Mouse (Mus musculus) kidney, postnatal 0 days (tissue): Measurements from ENCODE around the gene Igfbp5. TPM values are rescaled to one million over a fixed set of nuclear protein-coding genes. Genes with fewer than 3 reads are reported as not detected.

Experiments
- ATAC-seq: fragments of 200-750 bp; cut with Nextera tagmentation; replicated peaks from 2 replicates; pipeline ENCODE4 v1.8.0; 2017; ENCODE audit warnings: low read depth, moderate number of reproducible peaks, moderate TSS enrichment, moderate library complexity; ENCODE audit not compliant: low FRiP score
- DNase-seq: peaks from one replicate; pipeline ENCODE4 v3.0.0-alpha.2; 2016; ENCODE audit warnings: low spot score
- H3K27ac ChIP-seq: fragments of 300-500 bp; sonication (generic); 2 replicates; pipeline ENCODE4 v1.5.1; 2014; ENCODE audit warnings: mild to moderate bottlenecking
- H3K27me3 ChIP-seq: fragments of 300-500 bp; sonication (generic); 2 replicates; pipeline ENCODE4 v1.6.1; 2014; ENCODE audit warnings: low read length, mixed read lengths; ENCODE audit not compliant: insufficient read depth
- H3K36me3 ChIP-seq: fragments of 300-500 bp; sonication (generic); 2 replicates; pipeline ENCODE4 v1.6.1; 2014; ENCODE audit warnings: low read length, mixed read lengths; ENCODE audit not compliant: insufficient read depth
- H3K4me1 ChIP-seq: fragments of 300-500 bp; sonication (generic); replicated peaks from 2 replicates; pipeline ENCODE4 v1.6.1; 2014; ENCODE audit warnings: antibody characterized with exemption, low read length, mixed read lengths; ENCODE audit not compliant: insufficient read depth
- H3K4me2 ChIP-seq: fragments of 300-500 bp; sonication (generic); 2 replicates; pipeline ENCODE4 v1.6.1; 2014; ENCODE audit warnings: mild to moderate bottlenecking, low read length, moderate library complexity, mixed read lengths
- H3K4me3 ChIP-seq: fragments of 300-500 bp; sonication (generic); replicated peaks from 2 replicates; pipeline ENCODE4 v1.5.1; 2014; ENCODE audit warnings: low read depth, low read length
- H3K9ac ChIP-seq: fragments of 300-500 bp; sonication (generic); 2 replicates; pipeline ENCODE4 v1.6.1; 2014; ENCODE audit warnings: low read depth, low read length
- H3K9me3 ChIP-seq: fragments of 300-500 bp; sonication (generic); replicated peaks from 2 replicates; pipeline ENCODE4 v1.6.1; 2016; ENCODE audit warnings: low read length, inconsistent platforms, mixed read lengths
- CTCF ChIP-seq: IDR thresholded peaks from 2 replicates; pipeline ENCODE4 v1.5.1; 2016; ENCODE audit warnings: antibody characterized with exemption, low read depth, mild to moderate bottlenecking, moderate library complexity
- WGBS: fragments of 180-500 bp; shearing (Covaris S2); extraction: QIAGEN DNeasy Blood & Tissue Kit; methylation state at CpG from one replicate; pipeline ENCODE4 v1.1.7; 2014; 5-methylcytosine and 5-hydroxymethylcytosine counted together
- polyA plus RNA-seq: library from polyadenylated mRNA; unstranded; fragments of >200 nt; fragmentation: Nextera tagmentation; extraction: Ambion mirVana; gene quantifications from 2 replicates; pipeline ENCODE4 v1.2.1, GENCODE M21; 2015

The Igfbp5 gene
- polyA plus RNA-seq = 87.7 and 95.0 TPM in 2 replicates

DNA sequence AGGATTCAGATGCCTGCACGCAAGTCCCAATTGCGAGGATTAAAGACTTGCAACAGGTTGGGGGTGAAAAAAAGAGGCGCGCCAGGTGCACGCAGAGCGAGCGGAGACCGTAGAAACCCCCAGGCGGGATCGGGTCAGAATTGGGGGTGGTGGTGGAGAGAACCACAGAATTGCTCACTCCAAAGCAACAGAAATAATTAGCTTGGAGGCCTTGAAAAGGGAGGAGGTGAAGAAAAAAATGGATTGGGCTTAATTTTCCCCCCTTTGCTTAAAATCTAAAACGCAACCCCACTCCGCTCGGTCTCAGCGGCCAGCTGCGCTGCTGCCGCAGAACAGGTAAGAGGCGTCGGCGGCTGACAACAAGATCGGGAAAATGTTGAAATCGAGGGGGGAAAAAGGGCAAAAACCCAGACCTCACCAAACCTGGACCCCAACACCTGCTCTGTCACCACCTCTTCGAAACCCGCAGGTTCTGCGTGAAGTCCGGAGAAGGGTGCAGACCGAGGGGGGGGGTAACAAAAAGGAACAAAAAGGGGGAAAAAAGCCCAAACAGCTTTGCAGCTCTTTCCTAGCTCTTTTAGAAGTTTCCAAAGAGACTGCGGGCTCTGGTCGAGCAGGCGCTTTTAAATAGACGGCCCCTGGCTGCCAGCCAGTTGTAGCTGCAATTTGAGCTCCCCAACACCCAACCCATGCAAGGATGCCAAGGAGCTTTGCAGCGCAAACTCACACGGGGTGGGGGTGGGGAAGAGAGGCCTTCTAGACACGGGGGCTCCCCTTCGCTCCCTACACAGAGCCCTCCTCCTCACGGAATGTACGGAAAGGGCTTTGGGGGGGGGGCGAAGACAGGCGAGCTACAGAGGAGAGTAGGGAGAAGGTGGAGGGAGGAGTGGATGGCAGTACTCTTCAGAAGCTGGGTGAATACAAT, at the start of gene Igfbp5:
TSS of gene Igfbp5 (minus strand) at position 598 of the 925 bp plus-strand sequence.
- H3K36me3 ChIP-seq = no peaks in the 10 kb centered on the region
- peaks cover 15% of the 10 kb centered on the region for H3K4me1 ChIP-seq
- ATAC-seq (peak; percentile 12; the same call in 1 of the 2 replicates), DNase-seq (peak; percentile 92)
- WGBS = under 1% methylated on average over 38 of the region's 38 CpGs
- H3K27ac ChIP-seq = peak within 1 kb of the TSS; percentile 86
- TF ChIP-seq CTCF = no peak; the same call in 1 of the 2 replicates
- no peaks in the 10 kb centered on the region for H3K9me3 ChIP-seq
- peak within 1 kb of the TSS; percentile 91 for H3K4me2 ChIP-seq
- no peaks in the 10 kb centered on the region for H3K27me3 ChIP-seq
- H3K4me3 ChIP-seq = peak within 1 kb of the TSS; percentile 65
- H3K9ac ChIP-seq = peak within 1 kb of the TSS; percentile 77

DNA sequence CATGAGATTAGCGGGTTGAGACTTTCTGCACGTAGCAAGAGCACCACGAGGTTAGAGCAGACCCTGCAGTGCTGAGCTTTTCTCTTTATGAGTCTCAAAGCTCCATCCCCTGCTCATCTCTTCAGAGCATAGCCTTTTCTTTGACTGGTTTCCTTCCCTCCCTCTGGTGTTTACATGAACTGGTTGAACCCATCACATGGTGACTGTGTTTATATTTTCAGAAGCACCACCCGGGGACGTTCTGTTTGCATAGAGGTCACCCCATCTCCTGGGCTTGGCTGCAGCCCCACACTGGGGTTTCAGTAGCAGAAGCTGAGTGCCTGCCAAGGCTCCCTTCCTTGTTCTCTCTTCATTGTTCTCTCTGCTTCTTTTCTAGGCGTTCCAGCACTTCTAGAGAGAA, 40.1 kb upstream of the Igfbp5 start:
- Histone ChIP-seq H3K9me3 (no peaks in the 10 kb centered on the region), H3K27ac (0 out of 2 replicates have a peak overlapping the region, but pooled peaks have one; percentile 3), H3K36me3 (no peaks in the 10 kb centered on the region), H3K9ac (no peak overlapping the region), H3K27me3 (no peaks in the 10 kb centered on the region), H3K4me2 (no peak overlapping the region), H3K4me3 (no peak overlapping the region), H3K4me1 (no peaks in the 10 kb centered on the region)
- ATAC-seq = peak; percentile 36; the same call in 1 of the 2 replicates
- peak; percentile 77 for DNase-seq
- WGBS = 34% methylated on average over 6 of the region's 6 CpGs
- TF ChIP-seq CTCF = no peak

DNA sequence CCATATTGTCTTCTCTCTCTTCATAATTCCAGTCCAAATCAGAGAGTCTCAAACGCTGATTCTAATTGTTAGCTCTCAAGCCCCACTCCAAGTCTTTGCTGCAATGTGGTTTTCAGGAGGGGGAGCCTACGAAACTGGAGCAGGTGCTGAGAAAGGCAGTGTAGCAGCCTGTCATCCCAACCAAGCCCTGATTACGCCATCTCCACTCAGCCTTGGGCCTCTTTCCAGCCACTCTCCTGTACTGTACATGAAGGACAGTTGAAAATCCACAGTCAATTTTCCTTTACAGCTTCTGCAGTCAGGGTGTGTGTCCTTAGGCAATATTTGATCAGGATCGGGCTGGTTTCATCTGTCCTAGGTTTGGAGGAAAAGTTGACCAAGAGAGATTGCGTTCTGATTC, 38.4 kb upstream of the Igfbp5 start:
- H3K9me3 ChIP-seq = no peaks in the 10 kb centered on the region
- no peaks in the 10 kb centered on the region for H3K4me1 ChIP-seq
- H3K4me3 ChIP-seq = no peak overlapping the region
- DNase-seq = no peak
- H3K27ac ChIP-seq = no peak overlapping the region
- no peaks in the 10 kb centered on the region for H3K27me3 ChIP-seq
- H3K4me2 ChIP-seq = no peak overlapping the region
- no peak for ATAC-seq
- no peaks in the 10 kb centered on the region for H3K36me3 ChIP-seq
- no peak for TF ChIP-seq CTCF
- 92% methylated on average over 5 of the region's 5 CpGs for WGBS
- H3K9ac ChIP-seq = no peak overlapping the region

DNA sequence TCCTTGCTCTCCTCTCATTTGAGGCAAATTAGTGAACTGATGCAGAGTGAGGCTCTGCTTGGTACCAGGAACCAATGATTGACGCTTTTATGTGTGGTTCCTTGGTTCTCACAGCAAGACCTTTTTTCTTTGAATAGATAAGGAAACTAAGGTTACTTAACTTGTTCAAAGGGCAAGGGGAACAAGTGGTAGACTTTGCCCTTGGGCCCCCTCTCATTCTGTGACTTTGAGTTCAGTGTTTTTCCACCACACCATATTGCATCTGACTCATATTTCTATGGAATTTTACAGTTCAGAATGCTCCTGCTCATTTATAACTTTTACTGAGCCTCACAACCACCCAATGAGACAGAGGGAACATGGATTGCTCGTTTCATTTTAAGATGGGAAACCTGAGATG, 21.1 kb upstream of the Igfbp5 start:
- Histone ChIP-seq H3K4me1 (no peaks in the 10 kb centered on the region), H3K4me2 (no peak overlapping the region), H3K9ac (no peak overlapping the region), H3K4me3 (no peak overlapping the region), H3K36me3 (no peaks in the 10 kb centered on the region), H3K27me3 (no peaks in the 10 kb centered on the region), H3K9me3 (no peaks in the 10 kb centered on the region), H3K27ac (no peak overlapping the region)
- WGBS = 67% methylated on average over 2 of the region's 2 CpGs
- TF ChIP-seq CTCF = no peak
- DNase-seq (no peak), ATAC-seq (no peak)

DNA sequence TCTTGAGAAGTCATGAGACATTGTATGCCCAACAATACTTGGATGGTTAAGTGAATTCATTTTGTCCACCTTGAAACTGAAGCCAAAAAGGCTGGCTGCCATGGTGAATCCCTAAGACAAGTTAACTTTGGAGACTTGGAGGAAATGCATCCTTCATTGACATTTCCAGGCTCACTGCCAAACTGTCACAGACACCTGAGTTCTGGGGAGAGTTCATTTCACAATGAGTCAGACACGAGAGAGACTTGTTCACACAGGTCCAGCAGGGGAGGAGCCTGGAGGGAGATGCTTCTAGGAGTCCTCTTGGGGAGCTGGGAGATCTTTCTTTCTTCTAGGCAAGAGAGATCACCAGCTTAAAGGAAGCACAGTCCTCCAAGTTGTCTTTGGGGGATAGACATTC, 13.2 kb upstream of the Igfbp5 start:
- H3K4me2 ChIP-seq = no peak overlapping the region
- H3K9ac ChIP-seq = no peak overlapping the region
- no peak for TF ChIP-seq CTCF
- H3K27me3 ChIP-seq = no peaks in the 10 kb centered on the region
- H3K4me1 ChIP-seq = no peaks in the 10 kb centered on the region
- WGBS = 15% methylated on average over 1 of the region's 1 CpGs
- no peak for ATAC-seq
- H3K27ac ChIP-seq = no peak overlapping the region
- no peaks in the 10 kb centered on the region for H3K36me3 ChIP-seq
- no peak overlapping the region for H3K4me3 ChIP-seq
- H3K9me3 ChIP-seq = no peaks in the 10 kb centered on the region
- DNase-seq = no peak

DNA sequence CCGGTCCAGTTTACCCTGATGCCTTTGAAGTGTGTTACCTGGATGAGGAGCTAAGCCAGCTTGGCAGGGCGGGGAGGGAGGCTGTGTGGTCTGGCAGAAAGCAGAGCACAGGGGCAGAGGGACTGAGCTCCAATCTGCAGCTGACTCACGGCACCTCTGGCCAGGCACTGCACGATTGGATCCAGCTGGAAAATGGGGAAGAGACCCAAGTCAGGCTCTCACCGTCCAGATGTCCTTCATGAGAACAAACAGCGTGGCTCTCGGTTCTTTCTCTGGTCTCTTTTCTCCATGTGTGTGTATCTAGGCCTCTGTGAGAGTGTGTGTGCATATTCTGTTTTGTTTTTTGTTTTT, 11.1 kb upstream of the Igfbp5 start:
- ATAC-seq (no peak; the same call in 1 of the 2 replicates), DNase-seq (peak; percentile 59)
- no peaks in the 10 kb centered on the region for H3K9me3 ChIP-seq
- H3K4me1 ChIP-seq = no peaks in the 10 kb centered on the region
- no peak overlapping the region for H3K27ac ChIP-seq
- H3K27me3 ChIP-seq = no peaks in the 10 kb centered on the region
- H3K36me3 ChIP-seq = no peaks in the 10 kb centered on the region
- WGBS = 58% methylated on average over 7 of the region's 7 CpGs
- TF ChIP-seq CTCF = no peak
- no peak overlapping the region for H3K4me2 ChIP-seq
- no peak overlapping the region for H3K4me3 ChIP-seq
- H3K9ac ChIP-seq = no peak overlapping the region
